Mouse (Mus musculus) heart, embryonic 15.5 days (tissue): ENCODE results near the gene Trpc4ap. TPM values are rescaled to one million over a fixed set of nuclear protein-coding genes. Genes with fewer than 3 reads are reported as not detected.
"Not testable (repeated sequence)": the region's sequence is repeated elsewhere in the genome, so short reads cannot be mapped to it uniquely, and the experiment has no call there.

Experiments
- ATAC-seq: fragments of 200-750 bp; cut with Nextera tagmentation; replicated peaks from 2 replicates; pipeline ENCODE4 v1.8.0; 2017; ENCODE audit warnings: low read depth, moderate TSS enrichment; ENCODE audit not compliant: insufficient number of reproducible peaks, insufficient read depth, low FRiP score
- H3K27ac ChIP-seq: fragments of 300-500 bp; sonication (generic); 2 replicates; pipeline ENCODE4 v1.5.1; 2015; ENCODE audit warnings: mild to moderate bottlenecking, inconsistent platforms
- H3K27me3 ChIP-seq: fragments of 300-500 bp; sonication (generic); 2 replicates; pipeline ENCODE4 v1.6.1; 2015; ENCODE audit warnings: inconsistent platforms
- H3K36me3 ChIP-seq: fragments of 300-500 bp; sonication (generic); 2 replicates; pipeline ENCODE4 v1.6.1; 2015; ENCODE audit warnings: mild to moderate bottlenecking, inconsistent platforms
- H3K4me1 ChIP-seq: fragments of 300-500 bp; sonication (generic); replicated peaks from 2 replicates; pipeline ENCODE4 v1.6.1; 2015; ENCODE audit warnings: inconsistent platforms
- H3K4me2 ChIP-seq: fragments of 300-500 bp; sonication (generic); 2 replicates; pipeline ENCODE4 v1.6.1; 2015; ENCODE audit warnings: inconsistent platforms, mild to moderate bottlenecking, moderate library complexity
- H3K4me3 ChIP-seq: fragments of 300-500 bp; sonication (generic); 2 replicates; pipeline ENCODE4 v1.5.1; 2015; ENCODE audit warnings: mild to moderate bottlenecking, inconsistent platforms
- H3K9ac ChIP-seq: fragments of 300-500 bp; sonication (generic); 2 replicates; pipeline ENCODE4 v1.6.1; 2015; ENCODE audit warnings: mild to moderate bottlenecking, inconsistent platforms
- H3K9me3 ChIP-seq: fragments of 300-500 bp; sonication (generic); replicated peaks from 2 replicates; pipeline ENCODE4 v1.6.1; 2016; ENCODE audit warnings: inconsistent platforms
- WGBS: fragments of 180-500 bp; shearing (Covaris S2); methylation state at CpG from one replicate; pipeline ENCODE4 v1.1.7; 2015; ENCODE audit warnings: mixed read lengths; 5-methylcytosine and 5-hydroxymethylcytosine counted together
- polyA plus RNA-seq: library from polyadenylated mRNA; unstranded; fragments of >200 nt; fragmentation: Nextera tagmentation; extraction: Ambion mirVana; gene quantifications from 2 replicates; pipeline ENCODE4 v1.2.1, GENCODE M21; 2015

The Trpc4ap gene
- polyA plus RNA-seq, 1 experiment from 2014 or later: 83.0 TPM

GRCm38 (mm10) chr2:155720585-155720984 lies 28.4 kb upstream of the Trpc4ap start:
- no peak for ATAC-seq
- WGBS: 68% methylated on average over 5 of the region's 5 CpGs
- no peak overlapping the region for H3K27ac ChIP-seq
- H3K9ac ChIP-seq: no peak overlapping the region
- H3K36me3 ChIP-seq: peaks cover 7% of the 10 kb centered on the region; the same call in 1 of the 2 replicates
- no peak overlapping the region for H3K4me3 ChIP-seq
- no peaks in the 10 kb centered on the region for H3K4me1 ChIP-seq
- H3K4me2 ChIP-seq: no peak overlapping the region
- no peaks in the 10 kb centered on the region for H3K27me3 ChIP-seq
- no peaks in the 10 kb centered on the region for H3K9me3 ChIP-seq

GRCm38 (mm10) chr2:155717082-155717990 lies 25.2 kb upstream of the Trpc4ap start:
- no peak for ATAC-seq
- Histone ChIP-seq H3K9ac (no peak overlapping the region), H3K4me3 (no peak overlapping the region), H3K4me1 (no peaks in the 10 kb centered on the region), H3K27me3 (no peaks in the 10 kb centered on the region), H3K27ac (no peak overlapping the region), H3K9me3 (no peaks in the 10 kb centered on the region), H3K4me2 (no peak overlapping the region), H3K36me3 (peaks cover 18% of the 10 kb centered on the region; the same call in 1 of the 2 replicates)
- 78% methylated on average over 12 of the region's 12 CpGs for WGBS

DNA sequence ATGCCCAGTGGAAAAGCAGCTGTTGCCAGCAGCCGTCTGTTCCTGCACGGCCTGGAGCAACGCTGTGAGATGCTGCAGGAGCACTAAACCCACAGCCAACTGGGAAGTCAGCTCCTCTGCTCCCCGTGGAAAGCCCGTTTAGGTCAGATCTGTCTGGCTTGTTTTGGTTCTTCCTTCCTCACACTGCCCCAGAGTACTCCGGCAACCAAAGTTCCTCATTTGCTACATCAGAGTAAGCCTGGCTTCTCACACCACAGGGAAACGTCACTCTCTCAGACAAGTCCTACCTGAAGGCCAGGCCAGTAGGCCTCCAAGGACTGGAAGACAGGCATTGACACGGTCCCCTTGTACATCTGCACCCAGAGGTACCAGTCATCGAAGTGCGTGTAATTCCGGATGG lies 18.4 kb upstream of the Trpc4ap start:
- no peak for ATAC-seq
- H3K27ac ChIP-seq: no peak overlapping the region
- H3K27me3 ChIP-seq: no peaks in the 10 kb centered on the region
- peaks cover 6% of the 10 kb centered on the region; the same call in 1 of the 2 replicates for H3K4me1 ChIP-seq
- 85% methylated on average over 11 of the region's 11 CpGs for WGBS
- no peak overlapping the region for H3K4me3 ChIP-seq
- peaks cover 32% of the 10 kb centered on the region; the same call in 1 of the 2 replicates for H3K36me3 ChIP-seq
- no peaks in the 10 kb centered on the region for H3K9me3 ChIP-seq
- H3K4me2 ChIP-seq: no peak overlapping the region
- no peak overlapping the region for H3K9ac ChIP-seq

GRCm38 (mm10) chr2:155707251-155707650 lies 15.1 kb upstream of the Trpc4ap start:
- Histone ChIP-seq H3K9me3 (no peaks in the 10 kb centered on the region), H3K27ac (no peak overlapping the region), H3K4me2 (no peak overlapping the region), H3K9ac (no peak overlapping the region), H3K27me3 (no peaks in the 10 kb centered on the region), H3K36me3 (peaks cover 17% of the 10 kb centered on the region; the same call in 1 of the 2 replicates), H3K4me1 (peaks cover 6% of the 10 kb centered on the region; the same call in 1 of the 2 replicates), H3K4me3 (no peak overlapping the region)
- WGBS: 62% methylated on average over 4 of the region's 4 CpGs
- no peak for ATAC-seq

- 70% methylated on average over 4 of the region's 4 CpGs for WGBS
- Histone ChIP-seq H3K27ac (no peak overlapping the region), H3K36me3 (peaks cover 5% of the 10 kb centered on the region; the same call in 1 of the 2 replicates), H3K4me1 (peaks cover 6% of the 10 kb centered on the region; the same call in 1 of the 2 replicates), H3K9me3 (no peaks in the 10 kb centered on the region), H3K27me3 (no peaks in the 10 kb centered on the region), H3K4me3 (no peak overlapping the region), H3K9ac (no peak overlapping the region), H3K4me2 (no peak overlapping the region)
- ATAC-seq: no peak
Observed at GRCm38 (mm10) chr2:155703630-155704029, 11.4 kb upstream of the Trpc4ap start.

- Histone ChIP-seq H3K9me3 (no peaks in the 10 kb centered on the region), H3K27ac (no peak overlapping the region), H3K4me2 (no peak overlapping the region), H3K4me1 (no peaks in the 10 kb centered on the region), H3K9ac (no peak overlapping the region), H3K36me3 (peaks cover 5% of the 10 kb centered on the region; the same call in 1 of the 2 replicates), H3K27me3 (no peaks in the 10 kb centered on the region), H3K4me3 (no peak overlapping the region)
- ATAC-seq: no peak
- WGBS: 78% methylated on average over 19 of the region's 19 CpGs
Observed at GRCm38 (mm10) chr2:155701399-155701919, 9.3 kb upstream of the Trpc4ap start.

- not testable (repeated sequence) for H3K4me1 ChIP-seq, H3K27me3 ChIP-seq, H3K9ac ChIP-seq, H3K4me2 ChIP-seq, H3K4me3 ChIP-seq, H3K36me3 ChIP-seq, H3K9me3 ChIP-seq, H3K27ac ChIP-seq, ATAC-seq
- 86% methylated on average over 6 of the region's 6 CpGs for WGBS
Observed at GRCm38 (mm10) chr2:155698443-155698842, 6.3 kb upstream of the Trpc4ap start.

DNA sequence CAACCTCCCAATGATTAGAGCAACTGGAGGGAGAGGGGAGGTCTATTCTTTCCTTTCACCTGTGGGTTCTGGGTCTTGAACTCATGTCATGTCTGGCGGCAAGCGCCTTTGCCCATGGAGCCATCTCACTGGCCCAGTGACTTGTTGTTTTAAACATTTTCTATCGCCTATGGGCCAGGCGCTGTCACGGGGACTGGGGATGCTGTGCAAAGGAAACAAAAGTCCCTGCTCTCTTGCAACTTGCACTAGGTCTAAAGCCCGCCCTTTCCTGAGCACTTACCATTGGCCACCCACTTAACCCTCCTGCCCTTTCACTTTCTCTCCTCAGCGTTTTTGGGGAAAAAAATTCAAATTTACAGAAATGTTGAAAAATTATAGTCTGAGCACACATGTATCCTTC lies 4.7 kb upstream of the Trpc4ap start:
- Histone ChIP-seq H3K27ac (no peak overlapping the region), H3K4me3 (no peak overlapping the region), H3K4me1 (no peaks in the 10 kb centered on the region), H3K9me3 (no peaks in the 10 kb centered on the region), H3K9ac (no peak overlapping the region), H3K36me3 (no peaks in the 10 kb centered on the region), H3K4me2 (no peak overlapping the region), H3K27me3 (no peaks in the 10 kb centered on the region)
- no peak for ATAC-seq
- WGBS: 65% methylated on average over 7 of the region's 7 CpGs

DNA sequence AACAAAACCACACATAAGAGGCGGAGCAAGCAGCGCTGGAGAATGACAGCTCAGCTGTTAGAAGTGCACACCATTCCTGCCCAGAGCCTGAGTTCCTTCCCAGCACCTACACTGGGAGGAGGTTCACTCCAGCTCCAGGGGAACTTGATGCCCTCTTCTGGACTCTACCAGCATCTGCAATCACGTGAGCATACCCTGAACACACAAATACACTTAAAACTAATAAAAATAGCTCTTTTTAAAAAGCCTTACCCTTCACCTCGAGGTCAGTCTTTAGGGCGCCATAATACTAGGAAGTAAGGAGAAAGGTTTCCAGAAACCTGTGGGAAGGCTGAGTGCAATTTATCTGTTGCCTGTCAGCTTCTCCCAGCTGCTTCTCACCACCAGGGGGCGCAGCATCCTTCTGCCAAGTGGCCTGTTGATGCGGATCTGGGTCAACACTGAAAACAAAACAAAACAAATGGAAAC lies 3.9 kb upstream of the Trpc4ap start:
- Histone ChIP-seq H3K9me3 (no peaks in the 10 kb centered on the region), H3K36me3 (no peaks in the 10 kb centered on the region), H3K27ac (no peak overlapping the region), H3K27me3 (no peaks in the 10 kb centered on the region), H3K9ac (no peak overlapping the region), H3K4me2 (no peak overlapping the region), H3K4me1 (peaks cover 3% of the 10 kb centered on the region), H3K4me3 (no peak overlapping the region)
- 17% methylated on average over 7 of the region's 7 CpGs for whole genome bisulfite sequencing
- no peak for ATAC-seq

- ATAC-seq: no peak
- H3K27ac ChIP-seq: no peak overlapping the region
- H3K9me3 ChIP-seq: no peaks in the 10 kb centered on the region
- H3K4me1 ChIP-seq: peaks cover 11% of the 10 kb centered on the region
- H3K36me3 ChIP-seq: no peaks in the 10 kb centered on the region
- 64% methylated on average over 3 of the region's 3 CpGs for WGBS
- no peak overlapping the region for H3K4me3 ChIP-seq
- H3K9ac ChIP-seq: no peak overlapping the region
- no peak overlapping the region for H3K4me2 ChIP-seq
- no peaks in the 10 kb centered on the region for H3K27me3 ChIP-seq
Observed at GRCm38 (mm10) chr2:155695316-155695715, 3.1 kb upstream of the Trpc4ap start.

DNA sequence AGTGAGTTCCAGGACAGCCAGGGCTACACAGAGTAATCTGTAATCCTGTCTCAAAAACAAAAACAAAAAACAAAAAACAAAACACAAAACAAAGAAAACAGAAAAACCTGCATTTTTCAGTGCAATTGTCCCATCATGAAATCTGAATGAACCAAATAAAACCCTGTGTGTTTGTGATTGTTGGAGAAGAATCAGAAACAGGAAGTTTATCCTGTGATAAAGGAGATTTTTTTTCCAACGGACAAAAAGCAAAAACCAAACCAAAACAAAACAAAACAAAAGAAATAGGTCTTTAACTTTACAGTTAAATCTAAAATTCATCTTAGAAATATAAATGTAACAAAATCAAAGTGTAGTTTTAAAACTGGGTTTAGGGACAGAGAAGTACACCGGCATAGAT lies 2.4 kb upstream of the Trpc4ap start:
- ATAC-seq: no peak
- Histone ChIP-seq H3K9me3 (no peaks in the 10 kb centered on the region), H3K4me1 (peaks cover 16% of the 10 kb centered on the region), H3K27ac (no peak overlapping the region), H3K9ac (no peak overlapping the region), H3K36me3 (no peaks in the 10 kb centered on the region), H3K27me3 (no peaks in the 10 kb centered on the region), H3K4me2 (no peak overlapping the region), H3K4me3 (no peak overlapping the region)
- 57% methylated on average over 2 of the region's 2 CpGs for WGBS
